Mouse (Mus musculus) intestine, embryonic 14.5 days (tissue): ENCODE measurements at regions not wholly inside any gene's neighbourhood (a gene's known extent, or its start where the extent isn't known, plus 50 kb on each side); places are given as distances from the start of the nearest gene placed in this dataset.

Source experiments
- ATAC-seq: fragments of 200-750 bp; cut with Nextera tagmentation; replicated peaks from 2 replicates; pipeline ENCODE4 v1.8.0; 2017; ENCODE audit warnings: low read depth, moderate number of reproducible peaks, moderate TSS enrichment, moderate library complexity; ENCODE audit not compliant: low FRiP score, low TSS enrichment
- DNase-seq: peaks from one replicate; pipeline ENCODE4 v3.0.0-alpha.2; 2018; ENCODE audit warnings: low spot score
- H3K27ac ChIP-seq: fragments of 300-500 bp; sonication (generic); 2 replicates; pipeline ENCODE4 v1.5.1; 2014; ENCODE audit warnings: low read depth, mild to moderate bottlenecking, control low read depth
- H3K27me3 ChIP-seq: fragments of 300-500 bp; sonication (generic); replicated peaks from 2 replicates; pipeline ENCODE4 v1.6.1; 2014; ENCODE audit warnings: low read length, control low read depth; ENCODE audit not compliant: control insufficient read depth, insufficient read depth
- H3K36me3 ChIP-seq: fragments of 300-500 bp; sonication (generic); 2 replicates; pipeline ENCODE4 v1.6.1; 2014; ENCODE audit warnings: low read length, control low read depth; ENCODE audit not compliant: control insufficient read depth, insufficient read depth
- H3K4me1 ChIP-seq: fragments of 300-500 bp; sonication (generic); replicated peaks from 2 replicates; pipeline ENCODE4 v1.6.1; 2014; ENCODE audit warnings: low read length, control low read depth, mixed read lengths; ENCODE audit not compliant: control insufficient read depth, insufficient read depth
- H3K4me2 ChIP-seq: fragments of 300-500 bp; sonication (generic); 2 replicates; pipeline ENCODE4 v1.6.1; 2014; ENCODE audit warnings: low read length
- H3K4me3 ChIP-seq: fragments of 300-500 bp; sonication (generic); 2 replicates; pipeline ENCODE4 v1.5.1; 2014; ENCODE audit warnings: low read depth, low read length, control low read depth, mixed read lengths
- H3K9ac ChIP-seq: fragments of 300-500 bp; sonication (generic); 2 replicates; pipeline ENCODE4 v1.6.1; 2014; ENCODE audit warnings: mild to moderate bottlenecking, low read length
- H3K9me3 ChIP-seq: fragments of 300-500 bp; sonication (generic); 2 replicates; pipeline ENCODE4 v1.6.1; 2016; ENCODE audit warnings: low read length, control low read depth; ENCODE audit not compliant: control insufficient read depth
- WGBS: fragments of 180-500 bp; shearing (Covaris S2); extraction: QIAGEN DNeasy Blood & Tissue Kit; methylation state at CpG from one replicate; pipeline ENCODE4 v1.1.7; 2014; 5-methylcytosine and 5-hydroxymethylcytosine counted together

- Histone ChIP-seq H3K4me2 (no peak overlapping the region), H3K27me3 (no peaks in the 10 kb centered on the region), H3K9me3 (no peaks in the 10 kb centered on the region), H3K4me1 (peaks cover 9% of the 10 kb centered on the region; the same call in 1 of the 2 replicates), H3K27ac (peak overlapping the region; percentile 54; the same call in 1 of the 2 replicates), H3K36me3 (no peaks in the 10 kb centered on the region), H3K4me3 (no peak overlapping the region), H3K9ac (no peak overlapping the region)
- no peak; the same call in 1 of the 2 replicates for ATAC-seq
- no peak for DNase-seq
- 72% methylated on average over 9 of the region's 9 CpGs for WGBS
Observed at GRCm38 (mm10) chr3:52643100-52643551, 373.9 kb downstream of the Cog6 start.

DNA sequence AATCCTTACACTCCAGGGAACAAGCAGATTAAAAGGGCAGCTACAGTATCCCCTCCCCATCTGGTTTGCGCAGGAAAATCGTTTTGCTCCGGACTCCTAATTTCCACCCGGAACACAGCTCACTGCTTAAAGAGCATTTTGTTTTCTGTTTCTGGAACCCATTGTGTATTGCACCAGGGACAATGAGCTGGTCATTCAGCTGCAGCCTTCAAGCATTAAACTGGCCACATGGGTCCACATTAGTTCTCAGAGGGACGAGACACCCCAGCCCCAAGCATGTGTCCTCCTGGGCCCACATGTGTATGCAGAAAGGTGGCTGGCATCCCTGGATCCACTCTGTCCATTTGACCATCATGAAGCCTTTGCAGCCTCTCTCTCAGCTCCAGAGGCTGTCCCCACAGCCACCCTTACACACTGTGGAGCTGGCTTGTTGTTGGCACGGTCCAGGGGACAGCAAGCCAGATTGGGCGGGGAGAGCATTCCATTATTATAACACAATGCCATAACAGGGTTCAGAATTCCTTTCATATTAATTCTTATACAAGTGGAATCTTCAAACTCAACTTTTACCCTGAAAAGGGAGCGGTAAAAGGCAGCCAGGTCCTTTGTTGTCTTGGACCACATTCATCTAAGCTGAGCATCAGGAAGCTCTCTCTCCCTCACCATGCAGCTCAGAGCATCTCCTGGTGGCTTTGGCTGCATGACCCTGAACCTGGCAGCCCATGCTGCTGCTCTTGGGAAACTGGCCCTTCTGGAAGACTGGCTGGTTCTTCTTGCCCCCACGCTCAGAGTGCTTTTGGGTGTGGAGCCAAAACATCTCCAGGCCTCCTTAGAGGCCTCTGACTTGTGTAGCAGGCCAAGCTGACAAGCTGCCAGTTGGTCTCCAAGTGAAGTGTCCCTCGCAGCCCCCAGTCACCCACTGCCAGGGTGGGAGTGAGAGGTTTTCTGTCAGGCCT is 373.4 kb downstream of the Foxo1 start:
- Histone ChIP-seq H3K27me3 (no peaks in the 10 kb centered on the region), H3K4me3 (no peak overlapping the region), H3K4me1 (peaks cover 9% of the 10 kb centered on the region; the same call in 1 of the 2 replicates), H3K9ac (no peak overlapping the region), H3K27ac (no peak overlapping the region), H3K4me2 (no peak overlapping the region), H3K36me3 (no peaks in the 10 kb centered on the region), H3K9me3 (no peaks in the 10 kb centered on the region)
- 88% methylated on average over 10 of the region's 10 CpGs for WGBS
- ATAC-seq (no peak), DNase-seq (no peak)

GRCm38 (mm10) chr3:52640250-52641147 is 372.4 kb downstream of the Foxo1 start:
- no peak for ATAC-seq
- Histone ChIP-seq H3K27ac (no peak overlapping the region), H3K4me3 (no peak overlapping the region), H3K9ac (no peak overlapping the region), H3K36me3 (no peaks in the 10 kb centered on the region), H3K9me3 (no peaks in the 10 kb centered on the region), H3K4me2 (no peak overlapping the region), H3K4me1 (peaks cover 9% of the 10 kb centered on the region; the same call in 1 of the 2 replicates), H3K27me3 (no peaks in the 10 kb centered on the region)
- WGBS, result 58% methylated on average over 16 of the region's 16 CpGs
- DNase-seq, result no peak

DNA sequence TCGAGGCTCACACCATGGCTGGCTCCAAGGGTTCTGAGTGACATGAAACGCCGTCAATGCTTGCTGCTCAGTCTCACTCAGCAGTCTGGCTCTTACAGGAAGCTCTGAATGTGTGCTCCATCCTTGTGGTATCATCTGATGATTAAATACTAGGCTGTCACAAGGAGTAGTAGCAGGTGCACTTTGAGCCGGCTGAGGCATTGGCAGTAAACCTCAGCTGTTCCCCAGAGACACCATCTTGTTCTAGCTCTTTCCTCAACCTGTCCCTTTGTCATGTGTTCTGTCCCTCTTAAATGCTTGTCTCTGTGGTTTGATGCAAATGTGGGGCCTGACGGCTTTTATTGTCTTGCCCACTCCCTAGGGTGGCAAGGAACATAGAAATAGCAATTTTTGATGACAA is 370.7 kb downstream of the Foxo1 start:
- H3K4me3 ChIP-seq, result no peak overlapping the region
- no peaks in the 10 kb centered on the region for H3K36me3 ChIP-seq
- peaks cover 7% of the 10 kb centered on the region; the same call in 1 of the 2 replicates for H3K4me1 ChIP-seq
- DNase-seq (no peak), ATAC-seq (no peak)
- no peak overlapping the region for H3K27ac ChIP-seq
- H3K9me3 ChIP-seq, result no peaks in the 10 kb centered on the region
- H3K9ac ChIP-seq, result no peak overlapping the region
- no peak overlapping the region for H3K4me2 ChIP-seq
- no peaks in the 10 kb centered on the region for H3K27me3 ChIP-seq
- WGBS, result 88% methylated on average over 5 of the region's 5 CpGs

DNA sequence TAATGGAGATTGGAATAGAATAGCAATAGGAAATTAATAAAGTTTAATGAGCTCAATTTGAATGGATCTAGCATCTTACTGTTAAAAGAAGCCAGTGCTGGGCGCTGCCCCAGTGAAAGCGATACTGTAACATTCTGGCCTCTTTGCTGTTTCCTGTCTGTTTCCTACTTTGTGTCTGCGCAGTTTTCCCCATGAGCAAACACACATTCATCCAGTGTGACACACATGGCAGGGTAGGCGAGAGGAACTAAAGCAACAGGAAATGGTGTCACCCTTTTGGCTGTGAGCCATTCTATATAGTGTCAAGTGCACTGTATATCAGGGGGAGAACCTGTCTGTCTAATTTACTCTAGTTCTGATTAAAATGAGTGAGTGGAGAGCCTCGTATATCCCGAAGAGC is 366.2 kb downstream of the Foxo1 start:
- ATAC-seq (no peak), DNase-seq (no peak)
- WGBS, result 43% methylated on average over 6 of the region's 6 CpGs

DNA sequence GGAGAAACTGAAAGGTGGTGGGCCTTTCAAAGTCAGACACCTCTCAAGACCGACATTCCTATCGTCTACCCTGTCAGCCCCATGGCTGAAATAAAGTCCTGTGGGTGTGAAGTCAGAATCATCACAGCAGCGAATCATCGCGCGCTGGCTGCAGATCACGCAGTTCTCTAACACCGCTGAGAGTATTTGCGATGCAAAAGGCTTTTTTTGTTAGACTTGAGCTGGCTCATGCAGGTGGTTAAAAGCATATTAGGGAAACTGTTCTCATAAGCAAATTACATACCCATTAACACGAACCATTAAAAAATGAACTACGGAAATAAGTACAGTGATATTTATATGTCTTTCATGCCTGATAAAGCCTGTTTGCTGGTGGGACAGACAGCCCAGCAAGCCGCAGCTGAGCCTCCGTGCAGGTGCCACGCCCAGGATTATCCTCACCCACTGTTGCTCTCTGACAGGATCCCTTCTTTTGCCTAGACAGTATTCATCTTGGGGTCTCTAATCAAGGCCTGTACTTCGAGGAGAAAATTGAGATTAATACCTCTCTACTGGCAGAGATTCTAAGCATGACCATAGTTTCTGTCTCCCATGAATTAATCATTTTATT is 365.5 kb downstream of the Foxo1 start:
- DNase-seq, result no peak
- no peaks in the 10 kb centered on the region for H3K27me3 ChIP-seq
- H3K4me1 ChIP-seq, result 0 out of 2 replicates have a peak, but pooled peaks cover 5% of the 10 kb centered on the region
- no peak for ATAC-seq
- H3K4me2 ChIP-seq, result no peak overlapping the region
- H3K4me3 ChIP-seq, result no peak overlapping the region
- H3K36me3 ChIP-seq, result no peaks in the 10 kb centered on the region
- H3K9me3 ChIP-seq, result no peaks in the 10 kb centered on the region
- WGBS, result 76% methylated on average over 15 of the region's 15 CpGs
- no peak overlapping the region for H3K9ac ChIP-seq
- no peak overlapping the region for H3K27ac ChIP-seq

More for the DNA sequence above, 366.2 kb downstream of the Foxo1 start:
- Histone ChIP-seq H3K4me3 (no peak overlapping the region), H3K9me3 (no peaks in the 10 kb centered on the region), H3K27ac (no peak overlapping the region), H3K9ac (no peak overlapping the region), H3K4me1 (0 out of 2 replicates have a peak, but pooled peaks cover 5% of the 10 kb centered on the region), H3K4me2 (no peak overlapping the region), H3K27me3 (no peaks in the 10 kb centered on the region), H3K36me3 (no peaks in the 10 kb centered on the region)

GRCm38 (mm10) chr3:52632635-52633034 is 364.5 kb downstream of the Foxo1 start:
- DNase-seq, result no peak

DNA sequence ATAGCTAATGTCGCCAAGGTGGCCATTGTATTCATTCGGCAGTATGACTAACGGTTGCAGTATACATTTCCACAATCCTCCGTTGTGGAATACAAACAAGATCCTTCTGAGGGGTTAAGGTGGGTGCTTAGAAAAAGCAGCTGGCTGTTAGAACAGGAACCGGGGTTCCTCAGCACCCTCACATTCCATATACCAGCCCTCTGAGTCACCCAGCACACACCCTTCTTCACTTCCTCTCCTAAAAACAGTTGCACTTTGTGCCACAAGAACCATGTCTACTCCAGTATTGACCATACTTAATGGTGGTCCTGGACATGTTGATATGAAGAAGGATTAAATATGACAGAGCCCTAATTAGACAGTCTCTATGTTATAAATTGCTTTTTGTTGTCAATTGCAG is 362.1 kb downstream of the Foxo1 start:
- H3K36me3 ChIP-seq, result no peaks in the 10 kb centered on the region
- ATAC-seq, result no peak
- H3K4me2 ChIP-seq, result no peak overlapping the region
- no peaks in the 10 kb centered on the region for H3K9me3 ChIP-seq
- DNase-seq, result no peak
- H3K27ac ChIP-seq, result no peak overlapping the region
- H3K27me3 ChIP-seq, result no peaks in the 10 kb centered on the region
- H3K4me3 ChIP-seq, result no peak overlapping the region
- 0 out of 2 replicates have a peak, but pooled peaks cover 5% of the 10 kb centered on the region for H3K4me1 ChIP-seq
- H3K9ac ChIP-seq, result no peak overlapping the region
- 80% methylated on average over 5 of the region's 5 CpGs for WGBS

More at GRCm38 (mm10) chr3:52632635-52633034, 364.5 kb downstream of the Foxo1 start:
- H3K4me1 ChIP-seq, result 0 out of 2 replicates have a peak, but pooled peaks cover 5% of the 10 kb centered on the region
- no peak overlapping the region for H3K9ac ChIP-seq
- no peak overlapping the region for H3K4me3 ChIP-seq
- no peaks in the 10 kb centered on the region for H3K27me3 ChIP-seq
- no peak overlapping the region for H3K4me2 ChIP-seq
- 85% methylated on average over 2 of the region's 2 CpGs for WGBS
- ATAC-seq, result no peak
- no peak overlapping the region for H3K27ac ChIP-seq
- H3K9me3 ChIP-seq, result no peaks in the 10 kb centered on the region
- H3K36me3 ChIP-seq, result no peaks in the 10 kb centered on the region
